Mouse (Mus musculus): ENCODE results near the gene 2410004B18Rik. TPM values are rescaled to one million over a fixed set of nuclear protein-coding genes. Genes with fewer than 3 reads are reported as not detected.
"Not testable (repeated sequence)": the region's sequence is repeated elsewhere in the genome, so short reads cannot be mapped to it uniquely, and the experiment has no call there.

The 2410004B18Rik gene
- polyA plus RNA-seq (2012; rRNA removed): 38.7 and 39.9 TPM in 2 replicates

DNA sequence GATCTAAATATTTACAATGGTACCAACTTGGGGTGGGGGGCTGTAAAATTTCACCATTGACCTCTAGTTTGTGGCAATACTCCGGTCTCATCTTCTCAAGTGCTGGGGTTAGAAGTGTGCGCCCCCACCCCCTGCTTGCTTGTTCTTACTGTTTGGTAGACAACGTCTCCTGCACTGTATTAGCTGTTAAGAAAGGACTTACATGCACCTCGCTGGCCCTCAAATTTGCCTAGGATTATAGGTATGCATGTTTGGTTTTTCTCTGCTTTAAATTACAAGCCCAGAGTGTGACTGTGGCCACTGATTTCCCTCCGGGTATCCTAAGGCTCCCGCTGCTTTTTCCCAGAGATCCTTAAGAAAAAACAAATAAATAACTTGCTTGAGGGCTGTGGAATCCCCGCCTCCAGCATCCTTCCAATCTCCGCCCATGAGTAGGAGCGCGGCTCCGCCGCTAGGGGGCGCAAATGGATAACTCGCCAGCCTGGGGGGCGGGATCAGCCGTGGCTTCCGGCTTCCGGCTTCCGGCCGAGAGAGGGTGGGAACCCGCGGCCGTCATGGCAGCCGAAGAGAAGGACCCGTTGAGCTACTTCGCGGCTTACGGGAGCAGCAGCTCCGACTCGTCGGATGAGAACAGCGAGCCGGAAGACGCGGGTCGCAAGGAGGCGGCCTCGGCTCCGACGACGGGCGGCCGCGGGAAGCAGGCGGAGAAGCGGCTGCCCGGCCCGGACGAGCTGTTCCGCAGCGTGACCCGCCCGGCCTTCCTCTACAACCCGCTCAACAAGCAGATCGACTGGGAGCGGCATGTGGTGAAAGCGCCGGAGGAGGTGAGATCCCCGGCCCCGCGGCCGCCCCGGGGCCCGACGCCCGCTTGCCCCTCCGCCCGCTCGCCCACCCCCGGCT is at the start of gene 2410004B18Rik:
2410004B18Rik (plus strand) TSS at position 510 of the 900 bp plus-strand sequence.
- peak; percentile 73 to 94 for DNase-seq (ENCODE audit: extremely low spot score in 1 of 2, low spot score in 1 of 2)

DNA sequence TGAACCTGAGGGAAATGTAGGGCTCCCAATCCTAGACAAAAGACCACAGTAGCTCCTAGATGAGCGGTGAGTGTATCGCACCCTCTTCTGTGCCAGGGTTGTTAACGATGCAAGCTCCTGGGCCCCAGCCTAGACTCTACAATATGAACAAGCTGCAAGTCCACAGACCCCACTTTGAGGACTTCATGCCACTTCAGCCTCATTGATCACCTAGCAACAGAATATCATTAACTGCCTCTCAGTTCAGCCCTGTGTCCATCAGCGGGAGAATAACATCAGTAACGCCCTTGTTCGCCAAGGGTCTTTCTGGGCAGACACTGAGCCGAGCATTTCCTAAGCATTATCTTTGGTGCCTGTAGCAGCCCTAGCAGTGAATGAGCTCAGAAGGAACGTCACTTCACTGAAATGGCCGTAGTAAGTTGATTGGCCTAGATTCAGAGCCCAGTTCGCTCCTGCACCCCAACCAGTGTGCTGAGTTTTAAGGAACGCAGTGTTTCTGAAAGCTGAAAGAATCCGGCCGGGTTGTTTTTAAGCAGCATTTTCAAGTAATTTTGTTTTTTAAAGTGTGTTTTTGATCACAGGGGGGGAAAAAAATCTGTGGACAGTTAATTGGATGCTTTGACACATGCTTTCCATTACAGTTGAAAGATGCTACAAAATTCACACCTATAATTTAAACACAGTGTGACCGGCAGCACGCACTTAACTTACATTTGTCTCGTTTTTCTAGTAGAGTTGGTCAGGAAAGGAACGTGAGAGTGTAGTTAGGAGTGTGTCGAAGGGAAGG is 47.3 kb upstream of the 2410004B18Rik start:
- DNase-seq (ENCODE audit: extremely low spot score in 1 of 2, low spot score in 1 of 2): peak; percentile 44

DNA sequence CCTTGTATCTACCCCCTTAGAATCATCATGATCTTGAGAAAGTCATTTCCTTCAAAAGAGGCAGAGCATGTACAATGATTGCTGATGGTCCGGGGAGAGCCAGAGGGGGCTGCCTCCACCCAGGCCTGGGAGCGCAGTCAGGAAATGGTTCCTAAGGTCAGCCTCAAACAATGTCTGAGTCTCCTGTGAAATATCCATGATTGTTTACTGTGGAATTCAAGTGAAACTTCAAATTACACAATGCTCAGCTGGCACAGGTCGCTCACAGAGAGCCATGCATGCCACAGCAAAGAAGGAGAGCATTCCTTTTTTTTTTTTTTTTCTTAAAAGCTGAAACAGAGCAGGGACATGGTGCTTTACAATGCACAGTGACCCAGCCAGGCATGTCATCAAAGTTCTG is 45.4 kb upstream of the 2410004B18Rik start:
- no peak for DNase-seq (ENCODE audit: extremely low spot score in 1 of 2, low spot score in 1 of 2)

DNA sequence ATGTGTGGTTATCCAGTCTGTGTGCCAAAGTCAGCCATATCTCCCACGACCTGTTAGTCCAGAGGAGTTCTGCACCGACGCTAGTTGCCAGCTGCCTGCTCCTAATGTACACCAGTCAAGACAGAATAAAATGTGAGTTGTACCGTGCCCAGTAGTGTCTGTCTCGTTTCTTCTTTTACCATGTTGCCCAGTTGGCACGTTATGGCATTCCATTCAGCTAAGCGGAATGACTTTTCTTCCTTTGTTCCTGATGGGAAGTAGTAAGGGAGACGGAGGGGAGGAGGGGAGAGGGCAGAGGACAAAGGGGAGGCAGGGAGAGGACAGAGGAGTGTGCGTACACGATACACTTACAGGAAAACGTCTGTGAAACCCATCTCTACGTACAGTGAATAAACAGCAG is 43.7 kb upstream of the 2410004B18Rik start:
- no peak for DNase-seq (ENCODE audit: extremely low spot score in 1 of 2, low spot score in 1 of 2)

DNA sequence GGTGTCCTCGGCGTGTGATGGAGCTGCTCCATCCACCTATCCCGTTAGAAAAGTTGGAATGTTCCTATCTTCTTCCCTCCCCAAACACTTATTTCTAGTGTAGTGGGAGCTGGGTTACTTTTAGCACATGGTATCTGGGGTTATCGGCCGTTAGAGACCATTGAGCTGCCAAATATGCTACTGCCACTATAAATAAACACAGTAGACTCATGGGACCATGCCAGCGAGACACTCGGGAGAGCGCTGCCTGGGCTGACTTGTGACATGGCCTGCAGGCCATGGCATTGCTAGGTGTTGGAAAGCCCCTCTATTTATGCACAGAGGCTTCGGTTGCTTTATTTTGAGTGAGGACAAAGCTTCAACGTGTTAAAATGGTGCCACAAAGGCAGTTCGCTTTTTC is 40.1 kb upstream of the 2410004B18Rik start:
- DNase-seq (ENCODE audit: extremely low spot score in 1 of 2, low spot score in 1 of 2): no peak

DNA sequence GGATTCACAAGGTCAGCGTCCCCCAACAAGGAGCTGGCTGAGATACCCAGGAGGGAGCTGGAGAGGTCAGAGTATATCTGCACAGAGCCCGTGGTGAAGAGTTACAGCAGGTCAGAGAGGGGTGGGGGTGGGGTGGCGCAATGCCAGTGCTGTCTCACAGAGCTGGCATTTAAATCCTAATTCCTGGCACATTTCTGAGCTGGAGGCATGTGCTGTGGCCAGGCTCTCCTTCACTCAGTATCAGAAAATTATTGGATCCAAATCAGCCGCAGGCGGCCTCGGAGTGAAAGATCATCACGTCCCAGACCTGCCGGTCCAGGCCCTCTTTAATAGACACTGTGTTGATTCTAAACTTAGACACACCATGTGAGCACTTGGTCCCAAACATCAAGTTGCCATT is 38.0 kb upstream of the 2410004B18Rik start:
- DNase-seq (ENCODE audit: extremely low spot score in 1 of 2, low spot score in 1 of 2): no peak

DNA sequence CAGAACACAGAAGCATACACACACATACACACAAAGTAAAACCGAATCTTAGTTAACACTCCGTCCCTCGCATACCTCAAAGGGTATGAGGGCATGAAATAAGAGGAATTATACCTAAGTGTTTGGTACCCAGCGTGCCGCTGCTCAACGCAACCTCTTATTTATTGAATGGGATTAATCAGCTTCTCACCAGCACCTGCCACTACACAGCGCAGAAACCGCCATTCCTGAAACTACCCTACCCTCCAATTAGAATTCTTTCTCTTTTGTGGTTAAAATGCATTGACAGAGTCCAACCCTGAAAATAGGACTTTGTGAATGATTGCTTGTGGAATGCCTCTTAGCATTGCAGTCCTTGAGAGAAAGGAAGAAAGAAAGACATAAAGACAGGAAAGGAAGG is 34.3 kb upstream of the 2410004B18Rik start:
- DNase-seq (ENCODE audit: extremely low spot score in 1 of 2, low spot score in 1 of 2): no peak

DNA sequence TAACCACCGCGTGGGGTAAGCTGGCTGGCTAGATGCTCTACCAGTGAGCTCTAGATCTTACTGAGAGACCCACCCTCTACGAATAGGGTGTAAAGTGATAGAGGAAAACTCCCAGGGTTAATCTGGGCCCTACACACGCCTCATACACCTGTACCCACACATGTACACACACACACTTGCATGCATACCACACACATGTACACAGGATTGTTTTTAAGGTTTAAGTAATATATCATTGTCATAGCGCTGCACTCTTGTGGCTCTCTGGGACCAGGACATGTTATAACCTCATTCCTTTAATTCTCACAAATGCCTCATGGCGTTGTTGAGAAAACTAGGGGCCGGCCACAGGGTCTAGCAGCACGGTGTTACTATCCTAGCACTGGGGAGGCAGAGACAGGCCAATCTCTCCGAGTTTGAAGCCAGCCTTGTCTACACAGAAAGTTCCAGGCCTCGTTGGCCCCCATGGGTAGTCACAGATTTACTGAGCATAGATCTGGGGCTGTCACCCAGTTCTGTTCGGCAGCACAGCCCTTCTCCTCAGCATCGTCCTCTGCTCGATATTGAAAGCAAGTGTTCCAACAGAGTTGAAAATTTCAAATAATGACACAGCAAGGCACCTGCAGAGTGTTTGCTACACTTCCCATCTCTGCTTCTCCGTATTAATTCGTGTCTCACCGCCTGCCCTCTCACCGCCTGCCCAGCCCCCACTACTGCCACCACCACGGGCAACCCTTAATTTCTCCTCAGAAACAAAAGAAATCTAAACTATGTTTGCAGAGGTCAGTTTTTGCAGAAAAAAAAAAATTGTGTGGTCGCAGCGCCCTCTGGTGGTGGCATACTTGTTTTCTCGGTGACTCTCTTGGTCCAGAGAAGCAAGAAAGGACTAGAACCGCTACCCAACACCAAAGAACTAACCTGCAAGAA is 32.7 kb upstream of the 2410004B18Rik start:
- DNase-seq (ENCODE audit: extremely low spot score in 1 of 2, low spot score in 1 of 2): peak; percentile 18 to 87

DNA sequence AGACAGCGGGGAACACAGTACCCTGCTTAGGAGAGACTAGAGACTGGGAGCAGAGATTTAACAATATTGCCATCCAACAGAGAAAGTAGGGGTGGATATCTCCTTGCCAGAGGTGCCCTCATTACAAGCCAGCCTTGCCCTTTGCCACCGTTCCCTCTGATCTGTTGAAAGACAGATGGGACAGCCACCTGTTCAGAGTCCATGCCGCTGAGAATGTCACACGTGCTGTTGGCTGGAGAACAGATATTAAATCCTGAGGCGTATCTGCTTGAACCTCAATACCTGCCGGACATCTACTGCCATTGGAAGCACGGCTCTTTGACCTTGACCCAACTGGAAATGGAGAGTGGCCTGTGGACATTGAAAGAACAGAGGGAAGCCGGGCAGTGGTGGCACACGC is 31.2 kb upstream of the 2410004B18Rik start:
- no peak for DNase-seq (ENCODE audit: extremely low spot score in 1 of 2, low spot score in 1 of 2)

DNA sequence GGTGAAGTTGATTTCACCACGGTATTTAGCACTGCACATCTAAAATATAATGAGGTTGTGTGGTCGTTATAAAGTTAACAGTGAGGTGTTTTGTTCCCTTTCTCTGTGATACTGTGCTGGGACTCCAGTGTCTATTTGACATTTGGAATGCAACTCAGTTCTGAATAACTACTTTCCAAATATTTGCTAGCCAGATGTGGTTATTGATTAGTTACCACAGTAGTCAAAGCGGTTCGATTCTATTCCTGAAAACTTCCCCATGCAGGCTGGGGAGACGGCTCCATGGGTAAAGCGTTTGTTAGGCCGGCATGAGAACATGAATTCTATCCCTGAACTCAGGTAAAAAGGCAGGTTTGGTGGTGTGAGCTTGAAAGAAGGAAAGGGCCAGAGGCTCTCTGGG is 25.3 kb upstream of the 2410004B18Rik start:
- no peak for DNase-seq (ENCODE audit: extremely low spot score in 1 of 2, low spot score in 1 of 2)

DNA sequence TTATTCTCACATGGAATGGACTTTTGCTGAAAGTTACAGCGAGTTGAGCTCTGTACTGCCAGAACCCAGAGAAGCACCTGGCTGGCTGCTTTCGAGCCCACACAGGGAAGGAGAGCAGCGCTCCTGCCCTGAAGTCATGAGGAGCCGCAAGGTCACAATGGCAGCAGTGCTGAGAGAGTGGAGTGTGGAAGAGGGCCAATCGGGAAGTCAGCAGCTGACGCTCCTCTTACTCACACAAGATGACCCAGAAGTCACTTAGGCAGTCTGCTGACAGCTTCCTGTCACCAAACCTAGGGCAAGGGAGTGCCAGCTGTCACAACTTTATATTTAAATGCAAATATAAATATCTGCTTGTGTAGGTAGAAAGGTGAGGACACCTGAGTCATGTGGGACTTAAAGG is 24.6 kb upstream of the 2410004B18Rik start:
- no peak for DNase-seq (ENCODE audit: extremely low spot score in 1 of 2, low spot score in 1 of 2)

DNA sequence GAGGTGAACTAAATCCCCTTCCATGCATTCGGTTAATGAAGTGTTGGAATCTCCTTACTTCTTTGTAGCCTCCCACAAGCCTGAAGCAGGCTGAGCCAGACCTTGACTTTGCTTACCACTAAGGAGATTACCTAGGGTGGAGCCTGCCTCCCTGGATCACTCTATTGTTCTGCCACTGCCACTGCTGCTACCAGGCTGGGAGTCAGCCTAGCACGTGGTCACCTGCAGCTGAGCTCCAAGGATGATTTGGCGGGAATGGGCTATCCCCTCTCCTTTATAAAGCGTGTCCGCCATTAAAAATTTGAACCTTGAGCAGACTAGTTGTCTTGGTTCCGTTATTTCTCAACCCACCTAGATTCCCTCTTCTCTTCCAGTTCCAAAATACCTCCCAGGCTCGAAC is 23.9 kb upstream of the 2410004B18Rik start:
- not testable (repeated sequence) for DNase-seq (ENCODE audit: extremely low spot score in 1 of 2, low spot score in 1 of 2)

DNA sequence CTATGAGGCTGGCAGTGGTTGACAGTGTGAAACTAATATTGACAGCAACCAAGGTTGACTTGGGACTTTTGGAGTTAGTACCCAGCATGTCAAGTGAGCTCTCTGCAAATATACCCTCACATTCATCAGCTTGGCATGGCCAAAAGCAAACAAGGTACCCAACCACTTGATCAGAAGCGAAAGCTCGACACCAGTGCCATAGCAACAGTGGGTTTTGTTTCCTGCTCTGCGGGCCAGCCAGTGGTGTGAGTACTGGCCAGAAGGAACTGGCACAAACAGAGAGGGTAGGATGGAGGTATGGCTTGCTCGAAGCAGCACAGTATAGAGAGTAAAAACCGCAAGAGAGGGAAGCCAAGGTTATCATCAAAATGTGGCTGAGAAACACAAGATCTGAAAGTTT is 21.4 kb upstream of the 2410004B18Rik start:
- no peak for DNase-seq (ENCODE audit: extremely low spot score in 1 of 2, low spot score in 1 of 2)

DNA sequence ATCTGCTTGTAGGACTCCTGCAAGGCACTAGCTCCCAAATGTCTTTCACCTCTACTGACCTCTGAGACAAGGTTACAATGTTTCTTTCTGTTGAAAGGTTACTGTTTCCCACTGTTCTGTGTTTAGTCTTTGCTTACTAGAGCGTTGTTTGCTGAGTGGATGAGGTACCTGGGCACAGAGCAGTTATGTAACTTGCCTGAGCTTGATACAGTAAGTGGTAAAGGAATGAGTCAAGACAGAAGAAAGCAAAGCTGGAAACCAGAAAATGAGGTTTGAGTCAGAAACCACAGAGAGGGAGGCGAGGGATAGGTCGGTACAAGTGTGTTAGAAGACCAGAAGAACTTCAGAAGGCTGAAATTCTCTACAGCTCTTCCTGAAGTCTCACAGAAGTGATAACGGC is 21.0 kb upstream of the 2410004B18Rik start:
- DNase-seq (ENCODE audit: extremely low spot score in 1 of 2, low spot score in 1 of 2): no peak

DNA sequence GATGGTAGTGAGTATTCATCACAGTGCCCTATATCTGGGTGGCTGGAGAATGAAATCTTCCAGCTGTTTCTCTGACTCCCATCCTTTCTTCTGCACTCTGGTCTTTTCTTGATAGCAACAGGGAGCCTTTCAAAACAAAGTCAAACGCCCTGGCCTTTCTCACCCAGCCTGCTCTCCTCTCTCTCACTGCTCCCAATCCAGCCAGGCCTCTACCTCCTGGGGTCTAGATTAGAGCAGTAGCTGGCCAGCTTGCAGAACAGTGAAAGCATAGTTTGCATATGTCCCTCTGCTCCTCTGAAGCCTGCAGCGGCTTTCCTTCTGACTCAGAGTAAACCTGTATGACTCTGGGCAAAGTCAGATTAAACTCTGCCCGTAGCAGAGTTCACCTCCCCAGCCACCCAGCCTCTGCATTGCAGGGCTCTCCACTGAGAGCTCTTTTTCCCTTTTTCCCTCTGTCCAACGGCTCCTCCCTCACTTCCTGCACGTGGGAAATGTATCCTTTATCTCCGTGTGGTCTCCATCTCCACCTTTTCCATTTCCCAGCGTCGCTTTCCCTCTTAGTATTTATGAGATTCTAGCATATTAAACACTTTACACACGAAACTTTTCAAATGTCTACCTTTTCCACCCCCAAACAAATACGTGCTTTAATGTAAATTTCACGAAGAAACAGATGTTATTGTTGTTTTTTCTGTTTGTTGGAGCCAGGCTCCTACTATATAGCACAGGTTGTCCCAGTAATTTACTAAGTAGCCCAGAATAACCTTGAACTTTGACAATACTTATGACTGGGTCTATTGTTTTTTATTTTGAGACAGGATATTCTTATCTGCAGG is 15.6 kb upstream of the 2410004B18Rik start, which contains the start of gene Bcl10:
Bcl10 (plus strand) TSS at position 786 of the 836 bp plus-strand sequence.
- no peak for DNase-seq (ENCODE audit: extremely low spot score in 1 of 2, low spot score in 1 of 2)

DNA sequence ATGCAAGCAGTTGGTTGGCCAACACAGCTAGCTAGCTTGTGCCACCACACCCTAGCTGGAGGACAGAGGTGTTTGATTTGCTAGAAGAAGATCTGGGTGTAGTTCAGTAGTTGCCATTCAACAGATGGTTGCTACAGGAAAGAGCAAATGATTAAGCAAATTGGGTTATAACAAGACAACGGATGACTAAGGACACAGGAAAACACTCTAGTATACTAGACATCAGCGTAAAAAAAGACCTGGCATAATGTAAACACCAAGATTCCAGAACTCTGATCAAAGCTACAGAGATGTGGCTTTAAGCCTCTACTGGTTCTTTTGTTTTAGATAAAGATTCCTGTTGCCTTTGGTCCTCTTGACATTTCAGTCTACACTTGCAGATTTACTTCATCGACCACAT is 14.8 kb upstream of the 2410004B18Rik start:
- DNase-seq (ENCODE audit: extremely low spot score in 1 of 2, low spot score in 1 of 2): no peak

DNA sequence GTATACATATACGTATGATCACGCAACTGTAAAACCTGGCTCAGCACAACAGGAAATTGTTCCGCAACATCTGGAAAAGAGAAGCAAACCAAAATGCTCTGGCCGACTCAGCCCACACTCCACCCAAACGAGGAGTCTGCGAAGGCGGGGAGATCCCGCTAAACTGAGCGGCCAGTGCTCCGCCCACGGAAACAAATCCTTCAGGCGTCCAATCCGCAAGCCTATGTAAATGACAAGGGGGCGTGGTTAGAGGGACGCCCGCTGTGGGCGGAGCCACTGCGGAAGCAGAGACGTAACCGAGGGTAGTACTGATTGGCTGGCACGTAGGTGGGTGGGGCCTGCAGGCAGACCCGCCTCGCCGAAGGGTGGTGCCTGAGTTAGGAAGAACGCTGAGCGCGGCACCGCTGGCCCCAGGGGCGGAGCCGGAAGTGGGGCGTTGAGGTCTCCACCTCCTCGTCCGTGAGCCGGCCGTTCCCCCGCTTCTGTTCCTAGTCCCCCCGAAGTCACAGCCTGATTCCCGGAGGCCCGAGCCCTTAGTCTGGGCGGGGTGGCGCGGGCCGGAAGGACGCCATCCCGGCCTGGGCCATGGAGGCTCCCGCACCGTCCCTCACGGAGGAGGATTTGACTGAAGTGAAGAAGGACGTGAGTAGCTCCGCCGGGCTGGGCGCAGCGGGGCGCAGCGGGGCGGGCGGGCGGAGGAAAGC is 13.8 kb upstream of the 2410004B18Rik start:
- DNase-seq (ENCODE audit: extremely low spot score in 1 of 2, low spot score in 1 of 2): peak; percentile 98 to 99

DNA sequence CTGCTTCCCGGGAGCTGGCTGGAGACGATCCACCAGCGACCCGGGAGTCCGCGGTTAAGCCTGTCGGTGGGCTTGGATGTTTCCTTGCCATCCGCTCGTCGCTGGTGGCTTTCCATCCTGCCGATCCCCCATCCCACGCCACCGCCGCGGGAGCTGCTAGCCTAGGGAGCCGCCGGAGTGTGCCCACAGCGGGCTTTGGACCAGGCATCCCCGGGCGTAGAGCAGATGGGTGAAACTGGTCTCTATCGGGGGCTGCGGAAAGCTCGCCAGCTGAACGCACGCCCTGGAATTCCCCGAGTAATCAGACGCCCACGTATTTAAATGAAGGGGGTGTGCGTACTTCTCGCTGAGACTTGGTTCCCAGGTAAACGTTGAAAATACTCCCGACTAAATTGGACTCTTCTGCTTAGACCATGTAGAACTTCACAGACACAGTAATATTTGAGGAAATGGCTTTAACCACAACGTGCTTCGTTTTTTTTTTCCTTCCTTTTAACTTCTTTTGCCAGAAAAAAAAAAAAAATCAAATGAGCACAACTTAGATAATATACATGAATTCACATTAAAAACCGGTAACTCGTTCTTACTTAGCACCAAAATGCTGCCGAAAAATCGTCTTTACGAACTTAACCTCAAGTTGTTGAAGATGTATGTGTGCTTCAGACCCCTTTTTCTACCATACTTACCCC is 13.0 kb upstream of the 2410004B18Rik start:
- DNase-seq (ENCODE audit: extremely low spot score in 1 of 2, low spot score in 1 of 2): peak in 1 of 2 experiments; percentile 59
